Mouse (Mus musculus) embryonic facial prominence, embryonic 15.5 days (tissue): ENCODE results near the gene 5031439G07Rik. TPM values are rescaled to one million over a fixed set of nuclear protein-coding genes. Genes with fewer than 3 reads are reported as not detected.
A peak's percentile ranks its signal among the peaks of the same experiment; 100 is the strongest.

Experiments
- ATAC-seq: fragments of 200-750 bp; cut with Nextera tagmentation; 2 replicates; pipeline ENCODE4 v1.8.0; 2017; ENCODE audit warnings: low read depth, moderate TSS enrichment; ENCODE audit not compliant: insufficient number of reproducible peaks, low FRiP score, low TSS enrichment
- H3K27ac ChIP-seq: fragments of 300-500 bp; sonication (generic); replicated peaks from 2 replicates; pipeline ENCODE4 v1.5.1; 2015; ENCODE audit warnings: mild to moderate bottlenecking, inconsistent platforms
- H3K27me3 ChIP-seq: fragments of 300-500 bp; sonication (generic); 2 replicates; pipeline ENCODE4 v1.6.1; 2015; ENCODE audit warnings: inconsistent platforms
- H3K36me3 ChIP-seq: fragments of 300-500 bp; sonication (generic); 2 replicates; pipeline ENCODE4 v1.6.1; 2015; ENCODE audit warnings: mild to moderate bottlenecking, inconsistent platforms
- H3K4me1 ChIP-seq: fragments of 300-500 bp; sonication (generic); 2 replicates; pipeline ENCODE4 v1.6.1; 2015; ENCODE audit warnings: inconsistent platforms
- H3K4me2 ChIP-seq: fragments of 300-500 bp; sonication (generic); replicated peaks from 2 replicates; pipeline ENCODE4 v1.6.1; 2015; ENCODE audit warnings: mild to moderate bottlenecking, inconsistent platforms
- H3K4me3 ChIP-seq: fragments of 300-500 bp; sonication (generic); replicated peaks from 2 replicates; pipeline ENCODE4 v1.5.1; 2015; ENCODE audit warnings: mild to moderate bottlenecking, inconsistent platforms
- H3K9ac ChIP-seq: fragments of 300-500 bp; sonication (generic); 2 replicates; pipeline ENCODE4 v1.6.1; 2015; ENCODE audit warnings: inconsistent platforms
- H3K9me3 ChIP-seq: fragments of 300-500 bp; sonication (generic); replicated peaks from 2 replicates; pipeline ENCODE4 v1.6.1; 2016; ENCODE audit warnings: inconsistent platforms
- WGBS: fragments of 180-500 bp; shearing (Covaris S2); methylation state at CpG from one replicate; pipeline ENCODE4 v1.1.7; 2015; 5-methylcytosine and 5-hydroxymethylcytosine counted together
- polyA plus RNA-seq: library from polyadenylated mRNA; unstranded; fragments of >200 nt; fragmentation: Nextera tagmentation; extraction: Ambion mirVana; gene quantifications from 2 replicates; pipeline ENCODE4 v1.2.1, GENCODE M21; 2015

5031439G07Rik gene
- polyA plus RNA-seq, 1 experiment from 2014 or later: 9.1 TPM

- no peaks in the 10 kb centered on the region for H3K36me3 ChIP-seq
- no peak overlapping the region for H3K9ac ChIP-seq
- H3K27ac ChIP-seq: no peak overlapping the region
- H3K4me1 ChIP-seq: peaks cover 19% of the 10 kb centered on the region
- peaks cover 14% of the 10 kb centered on the region for H3K27me3 ChIP-seq
- ATAC-seq: no peak
- 69% methylated on average over 11 of the region's 11 CpGs for WGBS
- no peaks in the 10 kb centered on the region for H3K9me3 ChIP-seq
- H3K4me2 ChIP-seq: no peak overlapping the region
- no peak overlapping the region for H3K4me3 ChIP-seq
Observed at GRCm38 (mm10) chr15:85015771-85016170, 27.4 kb upstream of the 5031439G07Rik start.

GRCm38 (mm10) chr15:85012662-85013054, 24.3 kb upstream of the 5031439G07Rik start:
- no peaks in the 10 kb centered on the region for H3K36me3 ChIP-seq
- ATAC-seq: 0 out of 2 replicates have a peak, but pooled peaks have one; percentile 26
- peaks cover 11% of the 10 kb centered on the region for H3K27me3 ChIP-seq
- H3K9me3 ChIP-seq: no peaks in the 10 kb centered on the region
- no peak overlapping the region for H3K4me3 ChIP-seq
- H3K4me2 ChIP-seq: no peak overlapping the region
- peak overlapping the region; percentile 73 for H3K27ac ChIP-seq
- peaks cover 19% of the 10 kb centered on the region for H3K4me1 ChIP-seq
- no peak overlapping the region for H3K9ac ChIP-seq
- WGBS: 30% methylated on average over 2 of the region's 2 CpGs

GRCm38 (mm10) chr15:85011895-85012661, 23.7 kb upstream of the 5031439G07Rik start:
- no peaks in the 10 kb centered on the region for H3K36me3 ChIP-seq
- no peak for ATAC-seq
- H3K27me3 ChIP-seq: peaks cover 5% of the 10 kb centered on the region
- no peak overlapping the region for H3K9ac ChIP-seq
- WGBS: 26% methylated on average over 19 of the region's 19 CpGs
- no peak overlapping the region; the same call in 1 of the 2 replicates for H3K4me2 ChIP-seq
- no peaks in the 10 kb centered on the region for H3K9me3 ChIP-seq
- peaks cover 17% of the 10 kb centered on the region for H3K4me1 ChIP-seq
- H3K4me3 ChIP-seq: no peak overlapping the region
- H3K27ac ChIP-seq: peak overlapping the region; percentile 73

GRCm38 (mm10) chr15:85009666-85010065, 21.3 kb upstream of the 5031439G07Rik start:
- Histone ChIP-seq H3K4me3 (no peak overlapping the region), H3K36me3 (no peaks in the 10 kb centered on the region), H3K27ac (no peak overlapping the region), H3K9ac (no peak overlapping the region), H3K4me2 (no peak overlapping the region), H3K9me3 (no peaks in the 10 kb centered on the region), H3K4me1 (peaks cover 13% of the 10 kb centered on the region; the same call in 1 of the 2 replicates), H3K27me3 (no peaks in the 10 kb centered on the region)
- no peak for ATAC-seq
- 66% methylated on average over 8 of the region's 8 CpGs for WGBS

- WGBS: 21% methylated on average over 29 of the region's 29 CpGs
- Histone ChIP-seq H3K9me3 (no peaks in the 10 kb centered on the region), H3K4me1 (no peaks in the 10 kb centered on the region), H3K27me3 (no peaks in the 10 kb centered on the region), H3K36me3 (no peaks in the 10 kb centered on the region), H3K9ac (no peak overlapping the region), H3K4me2 (no peak overlapping the region), H3K4me3 (no peak overlapping the region), H3K27ac (no peak overlapping the region)
- no peak for ATAC-seq
Observed at GRCm38 (mm10) chr15:85000984-85001982, 12.9 kb upstream of the 5031439G07Rik start.

- no peak overlapping the region for H3K9ac ChIP-seq
- ATAC-seq: no peak
- no peak overlapping the region for H3K4me3 ChIP-seq
- H3K9me3 ChIP-seq: no peaks in the 10 kb centered on the region
- H3K27ac ChIP-seq: no peak overlapping the region
- H3K4me2 ChIP-seq: no peak overlapping the region
- H3K27me3 ChIP-seq: no peaks in the 10 kb centered on the region
- 63% methylated on average over 7 of the region's 7 CpGs for WGBS
- H3K36me3 ChIP-seq: no peaks in the 10 kb centered on the region
- H3K4me1 ChIP-seq: peaks cover 9% of the 10 kb centered on the region
Observed at GRCm38 (mm10) chr15:84999911-85000310, 11.6 kb upstream of the 5031439G07Rik start.

- Histone ChIP-seq H3K4me3 (no peak overlapping the region), H3K9me3 (no peaks in the 10 kb centered on the region), H3K4me1 (peaks cover 13% of the 10 kb centered on the region), H3K9ac (no peak overlapping the region), H3K4me2 (no peak overlapping the region), H3K27ac (no peak overlapping the region), H3K27me3 (no peaks in the 10 kb centered on the region), H3K36me3 (no peaks in the 10 kb centered on the region)
- WGBS: 66% methylated on average over 14 of the region's 14 CpGs
- no peak for ATAC-seq
Observed at GRCm38 (mm10) chr15:84997768-84998454, 9.6 kb upstream of the 5031439G07Rik start.

GRCm38 (mm10) chr15:84995967-84996366, 7.6 kb upstream of the 5031439G07Rik start:
- peaks cover 13% of the 10 kb centered on the region for H3K4me1 ChIP-seq
- ATAC-seq: no peak

GRCm38 (mm10) chr15:84995041-84995440, 6.7 kb upstream of the 5031439G07Rik start:
- Histone ChIP-seq H3K9me3 (no peaks in the 10 kb centered on the region), H3K36me3 (no peaks in the 10 kb centered on the region), H3K4me2 (no peak overlapping the region), H3K4me1 (peaks cover 13% of the 10 kb centered on the region), H3K27ac (no peak overlapping the region), H3K27me3 (no peaks in the 10 kb centered on the region), H3K9ac (no peak overlapping the region), H3K4me3 (no peak overlapping the region)
- no peak for ATAC-seq
- 20% methylated on average over 6 of the region's 6 CpGs for WGBS

More at GRCm38 (mm10) chr15:84995967-84996366, 7.6 kb upstream of the 5031439G07Rik start:
- no peak overlapping the region for H3K4me2 ChIP-seq
- H3K27ac ChIP-seq: no peak overlapping the region
- H3K36me3 ChIP-seq: no peaks in the 10 kb centered on the region
- H3K9me3 ChIP-seq: no peaks in the 10 kb centered on the region
- 10% methylated on average over 1 of the region's 1 CpGs for WGBS
- H3K27me3 ChIP-seq: no peaks in the 10 kb centered on the region
- no peak overlapping the region for H3K9ac ChIP-seq
- H3K4me3 ChIP-seq: no peak overlapping the region

GRCm38 (mm10) chr15:84994498-84994897, 6.1 kb upstream of the 5031439G07Rik start:
- no peak overlapping the region for H3K27ac ChIP-seq
- no peak overlapping the region for H3K4me2 ChIP-seq
- H3K36me3 ChIP-seq: no peaks in the 10 kb centered on the region
- no peak overlapping the region for H3K9ac ChIP-seq
- H3K4me3 ChIP-seq: no peak overlapping the region
- 0 out of 2 replicates have a peak, but pooled peaks have one; percentile 34 for ATAC-seq
- no peaks in the 10 kb centered on the region for H3K27me3 ChIP-seq
- WGBS: 23% methylated on average over 6 of the region's 6 CpGs
- no peaks in the 10 kb centered on the region for H3K9me3 ChIP-seq
- peaks cover 13% of the 10 kb centered on the region for H3K4me1 ChIP-seq

- H3K27me3 ChIP-seq: no peaks in the 10 kb centered on the region
- H3K27ac ChIP-seq: no peak overlapping the region
- H3K4me3 ChIP-seq: no peak overlapping the region
- H3K4me2 ChIP-seq: no peak overlapping the region
- H3K9me3 ChIP-seq: no peaks in the 10 kb centered on the region
- H3K36me3 ChIP-seq: no peaks in the 10 kb centered on the region
- no peak overlapping the region for H3K9ac ChIP-seq
- 64% methylated on average over 7 of the region's 7 CpGs for WGBS
- ATAC-seq: no peak
- peaks cover 35% of the 10 kb centered on the region for H3K4me1 ChIP-seq
Observed at GRCm38 (mm10) chr15:84989771-84990170, 1.4 kb upstream of the 5031439G07Rik start.
